Mouse (Mus musculus) kidney, adult 9 months (tissue): Measurements from ENCODE around the gene Hcrtr1.

Source experiments
- DNase-seq: peaks from one replicate; pipeline ENCODE4 v3.0.0; 2022

Hcrtr1 gene

GRCm38 (mm10) chr4:130139214-130139492, at the start of gene Hcrtr1:
Hcrtr1 (minus strand) TSS chr4:130139359.
- no peak for DNase-seq

GRCm38 (mm10) chr4:130188806-130189297, 49.7 kb upstream of the Hcrtr1 start:
- peak; percentile 85 for DNase-seq

GRCm38 (mm10) chr4:130186891-130187290, 47.7 kb upstream of the Hcrtr1 start:
- DNase-seq: no peak

- no peak for DNase-seq
These were observed 47.3 kb upstream of the Hcrtr1 start for GRCm38 (mm10) chr4:130186450-130186849.

DNA sequence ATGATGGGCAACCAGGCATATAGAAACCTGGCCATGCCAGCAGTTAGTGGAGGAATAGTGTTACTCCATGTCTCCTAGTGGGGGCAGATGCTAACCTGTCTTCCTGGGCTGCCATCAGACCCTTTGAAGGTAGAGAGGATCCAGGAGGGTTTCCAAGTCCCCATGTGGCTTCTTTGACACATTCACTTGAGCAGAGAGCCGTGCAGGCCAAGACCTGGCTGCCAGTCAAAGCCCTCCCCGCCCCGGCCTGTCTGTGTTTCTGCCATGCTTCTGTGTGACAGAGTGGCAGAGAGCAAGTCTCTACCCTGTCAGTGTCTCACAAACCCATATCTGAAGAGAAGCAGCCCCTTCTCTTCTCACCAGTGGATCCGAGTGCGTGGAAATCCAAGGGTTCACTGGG, 44.7 kb upstream of the Hcrtr1 start:
- DNase-seq: no peak

DNA sequence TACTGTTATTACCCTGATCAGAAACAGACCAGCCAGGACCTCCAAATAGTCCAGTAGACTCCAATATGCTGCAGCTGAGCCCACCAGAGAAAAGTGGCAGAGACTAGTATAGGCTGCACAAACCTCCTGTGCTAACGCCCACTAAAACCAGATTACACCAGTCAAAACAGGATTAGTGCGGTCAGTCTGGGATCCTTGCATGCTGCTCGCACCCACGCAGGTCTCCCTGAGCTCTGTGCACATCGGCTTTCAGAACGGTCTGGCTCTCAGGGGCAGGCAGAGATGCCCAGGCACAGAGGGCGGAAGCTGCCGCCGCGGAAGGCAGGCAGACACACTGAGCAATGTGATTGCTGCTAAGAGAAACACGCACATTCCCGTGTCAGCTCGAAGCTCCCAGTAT, 43.9 kb upstream of the Hcrtr1 start:
- DNase-seq: no peak

DNA sequence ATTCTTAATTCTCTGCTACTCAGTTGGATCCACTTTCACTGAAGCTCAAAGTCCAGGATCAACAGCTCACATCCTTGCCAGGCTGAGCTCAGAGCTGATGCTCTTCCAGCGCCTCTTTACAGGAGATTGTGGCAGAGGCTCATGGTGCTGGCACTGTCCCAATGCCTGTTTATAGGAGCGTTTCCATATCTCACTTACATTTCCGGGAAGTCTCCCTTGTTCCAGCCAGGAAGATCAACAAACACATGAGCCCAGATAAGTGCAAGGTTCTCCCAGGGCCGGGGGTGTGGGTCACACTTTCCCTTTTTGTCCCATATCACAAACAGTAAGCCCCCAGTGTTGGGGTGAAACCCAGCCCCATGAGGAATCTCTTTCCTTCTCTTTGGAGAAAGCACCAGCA, 42.7 kb upstream of the Hcrtr1 start:
- peak; percentile 44 for DNase-seq

- DNase-seq: no peak
These were observed 41.9 kb upstream of the Hcrtr1 start for GRCm38 (mm10) chr4:130180909-130181602.

- DNase-seq: no peak
These were observed 40.7 kb upstream of the Hcrtr1 start for GRCm38 (mm10) chr4:130179876-130180275.

- DNase-seq: no peak
These were observed 38.4 kb upstream of the Hcrtr1 start for GRCm38 (mm10) chr4:130177536-130177935.

DNA sequence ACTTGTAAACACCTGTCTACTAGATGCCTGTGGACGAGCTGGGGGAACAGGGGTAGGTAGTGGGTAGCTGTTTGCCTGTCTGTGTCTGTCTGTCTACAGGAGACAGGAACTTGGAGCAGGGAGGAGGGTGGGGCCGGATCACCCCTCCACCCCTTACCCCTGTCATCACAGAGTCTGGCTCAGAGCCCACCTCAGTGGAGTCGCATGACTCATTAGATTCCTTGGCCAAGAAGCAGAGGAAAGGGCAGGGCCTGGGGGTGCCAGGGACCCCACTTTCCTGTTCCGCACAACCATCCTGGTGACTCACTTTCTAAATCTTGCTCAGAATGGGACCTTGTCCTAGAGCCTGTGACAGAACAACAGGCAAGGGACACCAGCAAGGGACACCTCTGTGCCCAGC, 37.9 kb upstream of the Hcrtr1 start:
- DNase-seq: peak; percentile 61

DNA sequence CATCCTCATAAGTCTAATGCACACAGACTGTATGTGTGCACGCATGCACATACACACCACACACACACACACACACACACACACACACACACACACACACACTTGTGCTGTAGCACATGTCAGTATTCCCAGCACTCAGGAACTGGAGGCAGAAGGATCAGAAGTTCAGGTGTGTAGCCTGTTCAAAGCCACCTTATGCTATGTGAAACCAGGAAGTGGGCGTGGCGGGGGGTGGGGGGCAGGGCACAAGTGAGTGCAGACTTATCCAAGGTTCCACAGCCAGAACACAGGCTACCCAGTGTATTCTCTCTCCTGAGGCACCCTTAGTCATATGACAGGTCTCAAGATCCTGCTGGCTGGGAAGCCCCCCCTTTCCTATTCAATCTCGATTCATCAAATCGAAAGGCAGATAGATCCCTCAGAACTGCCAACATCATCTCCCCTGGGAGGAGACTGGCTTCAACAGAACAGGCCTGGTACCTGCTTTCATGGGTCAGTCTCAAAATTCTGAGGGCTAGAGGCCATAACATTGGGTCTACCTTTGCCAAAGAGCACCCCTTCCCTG, 37.1 kb upstream of the Hcrtr1 start:
- DNase-seq: no peak

DNA sequence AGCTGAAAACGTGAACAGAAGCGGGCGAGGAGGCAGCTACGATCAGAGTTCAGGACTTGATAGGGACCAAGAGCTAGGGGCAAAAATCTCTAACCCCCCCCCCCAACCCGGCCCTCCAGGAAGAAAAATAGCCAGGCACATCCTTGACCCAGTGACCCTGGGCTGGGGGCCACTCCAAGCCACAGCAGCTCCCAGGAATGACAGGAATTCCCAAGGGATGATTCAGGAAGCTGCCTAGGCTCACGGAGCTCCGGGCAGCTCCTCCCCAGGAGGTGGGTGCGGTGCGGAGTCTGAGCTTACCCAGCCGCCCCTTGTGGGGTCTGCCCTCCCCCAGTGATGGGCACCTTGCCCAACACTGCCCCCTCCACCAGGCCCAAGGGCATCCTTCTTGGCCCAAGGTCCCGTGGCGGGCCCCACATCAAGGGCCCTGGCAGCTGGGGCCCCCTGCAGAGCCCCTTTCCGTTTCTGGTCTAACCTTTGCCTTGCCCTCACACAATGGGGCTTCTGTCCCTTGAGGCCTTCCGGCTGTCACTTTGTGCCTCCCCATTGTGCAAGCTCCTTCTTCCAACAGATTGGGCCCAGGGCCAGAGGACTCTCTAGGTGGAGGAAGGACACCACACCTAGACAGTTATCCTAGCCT, 36.0 kb upstream of the Hcrtr1 start, which contains the start of gene Tinagl1:
Gene Tinagl1, minus strand, starts transcription at position 51 of the 640 bp plus-strand sequence.
- DNase-seq: peak; percentile 61

DNA sequence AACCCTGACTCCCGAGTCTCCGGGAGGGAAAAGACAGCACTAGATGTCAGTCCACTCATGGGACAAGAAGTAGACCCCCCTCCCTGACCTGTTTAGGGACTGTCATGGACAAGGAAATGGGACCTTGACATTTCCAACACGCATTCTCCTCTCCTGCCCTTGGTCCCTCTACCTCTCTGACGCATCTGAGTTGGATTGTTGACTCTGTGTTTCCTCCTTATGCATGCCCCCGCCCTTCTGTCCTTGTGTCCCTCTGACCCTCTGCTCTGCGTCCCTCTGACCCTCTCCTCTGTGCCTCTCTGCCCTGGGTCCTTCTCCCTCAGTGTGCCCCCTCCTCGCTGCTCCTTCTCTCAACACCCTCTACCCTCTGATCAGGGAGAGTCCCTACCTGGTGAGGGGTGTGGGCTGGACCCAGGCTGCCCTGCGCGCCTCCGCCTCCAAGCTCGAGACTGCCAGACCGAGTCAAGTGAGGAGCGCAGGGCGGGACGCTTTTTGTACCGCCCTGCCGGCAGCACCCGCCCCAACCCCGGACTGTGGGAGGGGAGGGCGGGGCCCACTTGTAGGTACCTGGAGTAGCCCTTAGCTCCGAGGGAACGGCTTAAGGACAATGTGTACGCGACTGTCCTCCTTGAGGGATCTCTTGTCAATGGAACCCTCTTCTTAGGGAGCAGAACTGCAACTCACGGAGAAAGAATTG, 35.3 kb upstream of the Hcrtr1 start:
- DNase-seq: peak; percentile 89

DNA sequence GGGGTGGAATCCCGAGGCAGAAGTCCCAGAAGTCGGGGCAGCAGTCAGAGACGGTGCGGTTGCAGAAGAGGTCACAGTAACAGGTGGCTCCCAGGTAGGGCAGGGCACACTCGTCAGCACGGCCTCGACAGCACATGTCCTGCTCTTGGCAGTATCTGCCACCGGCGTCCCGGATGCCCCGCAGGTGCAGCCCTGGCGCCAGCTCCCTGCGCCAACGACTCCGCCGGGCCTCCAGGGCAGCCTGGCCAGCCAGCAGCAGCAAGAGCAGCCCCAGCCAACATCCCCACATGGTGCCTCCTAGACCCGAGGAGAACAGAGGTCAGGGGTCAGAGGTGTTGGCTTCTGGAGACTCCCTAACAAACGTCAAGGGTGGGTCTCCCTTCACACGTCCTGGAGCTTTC, 34.8 kb upstream of the Hcrtr1 start:
- DNase-seq: peak; percentile 54

DNA sequence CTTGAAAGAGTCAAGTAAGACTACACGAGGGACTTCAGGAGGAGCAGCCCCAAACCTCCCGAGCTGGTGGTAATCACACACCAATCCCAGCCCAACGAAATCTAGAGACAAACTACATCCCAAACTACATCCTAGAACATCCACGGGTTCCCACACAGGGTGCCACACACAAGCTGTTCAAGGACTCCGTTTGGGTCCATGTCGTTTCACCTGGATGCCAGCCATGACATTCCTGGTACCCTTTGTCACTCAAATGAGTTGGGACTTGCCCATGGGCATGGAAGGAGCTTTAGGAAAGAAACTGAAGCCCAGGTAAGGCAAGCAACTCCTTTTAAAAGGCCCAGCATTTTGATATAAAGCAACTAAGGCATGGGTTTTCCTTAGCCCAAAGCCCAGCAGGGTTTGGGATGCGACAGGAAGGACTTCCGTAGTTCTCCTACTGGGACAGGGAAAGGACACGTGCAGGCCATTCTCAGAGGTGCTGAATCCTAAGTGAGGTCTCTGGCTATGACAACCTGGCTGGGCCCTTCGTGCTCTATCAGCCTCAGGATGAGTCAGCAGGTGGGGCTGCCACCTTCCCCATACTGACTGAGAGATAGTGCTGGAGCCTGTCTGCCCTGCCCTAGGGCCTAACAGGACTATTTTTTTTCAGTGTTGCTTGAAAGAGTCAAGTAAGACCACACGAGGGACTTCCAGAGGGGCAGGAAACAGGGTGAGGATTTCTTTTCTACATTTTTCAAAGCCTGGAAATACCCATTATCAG, 34.1 kb upstream of the Hcrtr1 start:
- DNase-seq: peak; percentile 45

DNA sequence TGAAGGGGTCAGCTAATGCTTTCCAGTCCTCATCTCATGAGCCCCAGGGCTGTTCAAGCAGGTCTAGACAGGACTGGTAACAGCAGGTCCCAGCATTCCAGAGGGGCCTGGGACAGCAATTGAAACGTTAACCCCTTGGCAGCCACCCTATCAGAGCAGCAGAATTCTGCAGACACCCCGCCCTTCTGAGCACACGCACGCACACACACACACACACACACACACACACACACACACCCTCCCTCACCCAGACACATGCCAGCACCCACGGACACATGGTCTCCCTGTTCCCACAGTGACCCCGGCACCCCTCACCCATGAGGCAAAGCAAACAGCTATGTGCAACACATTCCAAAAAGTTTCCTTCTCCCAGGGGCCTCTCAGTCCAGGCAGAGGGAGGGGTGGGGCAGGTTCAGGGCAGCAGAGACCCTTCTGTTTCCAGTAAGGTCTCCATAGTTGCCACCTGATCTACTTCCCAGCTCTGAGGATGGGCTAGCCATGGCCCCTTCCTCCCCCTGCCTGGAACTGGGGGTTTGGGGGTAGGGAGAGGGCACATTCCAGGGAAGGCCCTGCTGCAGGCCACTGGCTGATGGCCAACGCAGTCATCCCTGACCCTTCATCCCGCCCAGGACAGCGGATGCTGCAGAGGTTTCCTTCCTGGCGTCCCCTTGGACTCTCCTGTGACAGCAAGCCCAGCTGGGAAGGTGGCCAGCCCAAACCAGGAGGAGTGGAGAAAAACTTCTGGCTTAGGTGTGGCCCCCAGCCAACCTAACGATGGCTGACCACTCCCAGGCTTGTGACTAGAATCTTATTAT, 33.0 kb upstream of the Hcrtr1 start:
- peak; percentile 96 for DNase-seq

DNA sequence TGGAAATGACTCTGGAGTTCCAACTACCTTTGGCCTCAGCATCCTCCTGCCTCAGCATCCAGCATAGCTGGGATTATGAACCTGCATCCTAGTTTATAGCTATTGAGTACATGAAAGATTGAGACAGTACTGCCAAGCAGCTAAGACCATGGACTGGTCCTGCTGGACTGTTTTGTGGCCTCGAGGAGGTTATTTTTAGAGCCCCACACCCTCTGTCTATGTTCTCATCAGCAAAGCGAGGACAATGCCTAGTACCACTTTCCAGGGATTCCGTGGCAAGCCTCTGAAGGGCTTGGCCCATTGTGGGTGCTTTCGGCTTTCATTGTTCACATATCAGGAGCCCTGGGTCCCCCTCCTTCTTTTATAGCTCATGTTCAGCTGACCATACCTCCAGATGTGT, 31.2 kb upstream of the Hcrtr1 start:
- no peak for DNase-seq

DNA sequence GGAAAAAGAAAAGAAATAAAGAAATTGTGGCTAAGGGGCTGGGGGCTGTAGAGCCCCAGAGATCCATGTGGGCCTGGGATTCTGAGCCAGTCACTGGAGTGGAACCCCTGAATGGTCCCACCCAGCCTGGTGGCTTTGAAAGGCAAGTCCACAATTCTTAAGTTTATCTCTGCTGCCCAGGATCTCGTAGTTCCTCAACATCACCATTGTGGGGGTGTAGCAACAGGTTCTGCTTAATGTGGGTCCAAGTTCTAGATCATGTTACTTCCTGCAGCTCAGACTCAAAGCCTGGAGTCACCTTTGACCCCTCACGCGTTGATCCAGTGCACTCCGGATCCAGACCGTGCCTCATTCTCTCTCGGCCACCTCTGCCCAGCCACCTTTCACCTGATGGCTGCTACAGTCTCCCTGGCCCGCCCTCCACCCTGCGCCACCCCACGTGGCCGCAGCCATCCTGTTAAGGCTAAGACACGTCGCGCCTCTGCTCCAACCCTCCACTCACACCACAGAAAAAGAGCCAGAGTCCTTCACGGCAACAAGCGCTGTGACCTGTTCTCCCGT, 30.3 kb upstream of the Hcrtr1 start:
- peak; percentile 84 for DNase-seq

DNA sequence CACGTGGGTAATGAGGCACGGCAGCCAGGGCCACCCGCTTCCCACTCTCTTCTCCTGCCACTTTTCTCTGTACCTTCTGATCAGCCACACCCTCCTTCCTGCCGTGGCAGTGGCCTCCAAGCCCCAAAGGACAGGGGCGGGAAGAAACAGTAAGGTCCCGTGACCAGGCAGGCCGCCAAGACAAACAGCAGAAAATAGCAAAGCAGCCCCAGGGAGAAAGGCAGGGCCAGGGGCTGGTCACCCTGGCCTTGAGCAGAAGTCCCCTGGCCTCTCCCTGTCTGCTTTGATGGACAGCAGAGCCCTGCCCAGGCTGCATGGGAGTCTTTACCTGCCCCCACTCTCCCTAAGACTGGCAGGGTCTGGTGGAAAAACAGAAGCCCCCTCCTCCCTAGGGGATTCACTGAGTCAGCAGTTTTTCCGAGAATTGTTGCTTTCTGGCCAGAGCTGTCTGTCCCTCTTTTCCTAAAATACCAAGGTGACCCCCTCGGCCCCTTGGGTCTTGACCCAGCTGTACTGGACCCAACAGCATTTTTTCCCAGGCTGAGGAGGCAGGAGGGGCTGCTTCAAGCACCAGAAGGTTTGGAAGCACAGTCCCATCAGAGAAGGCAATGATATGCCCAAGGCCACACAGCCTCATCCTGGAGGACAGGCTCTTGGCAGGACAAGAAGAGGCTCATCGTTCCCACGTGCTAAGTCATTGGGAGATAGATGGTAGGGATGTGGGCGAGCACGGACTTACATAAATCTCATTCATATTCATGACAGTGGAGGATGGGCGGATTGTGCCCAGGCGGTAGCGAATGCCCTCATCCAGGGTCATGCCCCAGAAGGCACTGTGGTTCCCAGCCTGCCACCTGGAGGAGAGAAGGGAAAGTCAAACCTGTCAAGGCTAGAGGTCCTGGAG, 29.4 kb upstream of the Hcrtr1 start:
- DNase-seq: peak; percentile 95

GRCm38 (mm10) chr4:130167814-130168213, 28.7 kb upstream of the Hcrtr1 start:
- no peak for DNase-seq
